Mouse (Mus musculus) erythroblast, embryonic 14.5 days (primary cell): ENCODE measurements around the gene Akain1. TPM values are rescaled to one million over a fixed set of nuclear protein-coding genes. Genes with fewer than 3 reads are reported as not detected.

ENCODE experiments used
- H3K27me3 ChIP-seq: 2 replicates; pipeline ENCODE4 v1.6.1; 2012; ENCODE audit warnings: inconsistent platforms; ENCODE audit not compliant: control insufficient read depth
- H3K36me3 ChIP-seq: 2 replicates; pipeline ENCODE4 v1.6.1; 2012; ENCODE audit warnings: mild to moderate bottlenecking, inconsistent platforms; ENCODE audit not compliant: control insufficient read depth
- H3K4me1 ChIP-seq: 2 replicates; pipeline ENCODE4 v1.6.1; 2012; ENCODE audit warnings: inconsistent platforms; ENCODE audit not compliant: control insufficient read depth
- H3K4me3 ChIP-seq: replicated peaks from 2 replicates; pipeline ENCODE3; 2012; ENCODE audit warnings: moderate library complexity, mild to moderate bottlenecking, inconsistent platforms
- H3K9me3 ChIP-seq: 2 replicates; pipeline ENCODE4 v1.6.1; 2012; ENCODE audit warnings: low read length, inconsistent platforms, mixed read lengths; ENCODE audit not compliant: control insufficient read depth
- GATA1 ChIP-seq: IDR thresholded peaks from 2 replicates; pipeline ENCODE4 v1.6.1; 2012; ENCODE audit warnings: low read length, inconsistent platforms, mixed read lengths
- TAL1 ChIP-seq: IDR thresholded peaks from 3 replicates; pipeline ENCODE4 v1.6.1; 2012; ENCODE audit warnings: low read length, inconsistent platforms, mixed read lengths
- polyA plus RNA-seq: library from polyadenylated mRNA; stranded (reverse); fragments of >175 nt; gene quantifications from 2 replicates; pipeline ENCODE4 v1.2.3, GENCODE M21; 2012

Akain1 gene
- polyA plus RNA-seq, 1 experiment = not detected

DNA sequence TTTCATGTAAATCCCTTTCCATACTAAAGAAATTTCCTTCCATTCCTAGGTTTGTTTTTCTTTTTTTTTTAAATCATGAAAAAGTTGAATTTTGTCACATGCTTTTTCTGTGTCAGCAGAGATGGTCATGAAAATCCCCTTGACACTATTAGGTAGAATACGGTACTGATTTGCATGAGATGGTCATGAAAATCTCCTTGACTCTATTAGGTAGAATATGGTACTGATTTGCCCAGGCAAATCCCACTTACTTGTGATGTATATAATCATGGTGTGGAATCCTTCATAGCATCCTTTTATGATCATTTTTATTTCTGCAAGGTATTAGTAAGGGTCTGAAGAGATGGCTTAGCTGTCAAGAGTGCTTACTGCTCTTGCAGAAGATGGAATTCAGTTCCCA, 17.5 kb upstream of the Akain1 start:
- Histone ChIP-seq H3K27me3 (no peaks in the 10 kb centered on the region), H3K9me3 (no peaks in the 10 kb centered on the region), H3K4me3 (no peak overlapping the region), H3K4me1 (peaks cover 22% of the 10 kb centered on the region), H3K36me3 (peaks cover 4% of the 10 kb centered on the region; the same call in 1 of the 2 replicates)
- TF ChIP-seq GATA1 = no peak
- TF ChIP-seq TAL1 = no peak

DNA sequence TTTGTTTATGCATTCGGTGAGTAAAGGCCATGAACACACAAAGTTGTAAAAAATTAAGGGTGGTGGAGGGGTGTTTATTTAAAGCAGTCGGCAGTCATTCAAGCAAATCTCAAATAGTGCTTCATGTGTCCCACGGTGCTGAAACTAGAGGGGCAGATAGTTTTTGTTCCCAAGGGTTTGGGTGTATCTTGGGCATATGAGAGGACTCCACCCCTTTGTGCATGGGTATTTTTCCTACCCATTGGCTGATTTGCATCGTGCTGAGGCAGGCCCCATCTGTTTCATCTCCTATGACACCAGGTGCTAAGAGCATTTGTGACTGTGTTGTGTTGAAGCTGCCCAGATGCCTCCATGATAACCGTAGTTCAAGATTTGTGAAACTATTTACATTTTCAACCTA, 1.3 kb upstream of the Akain1 start:
- H3K27me3 ChIP-seq = peaks cover 49% of the 10 kb centered on the region
- peaks cover 3% of the 10 kb centered on the region; the same call in 1 of the 2 replicates for H3K9me3 ChIP-seq
- peaks cover 8% of the 10 kb centered on the region; the same call in 1 of the 2 replicates for H3K4me1 ChIP-seq
- H3K36me3 ChIP-seq = no peaks in the 10 kb centered on the region
- TF ChIP-seq TAL1 = no peak
- H3K4me3 ChIP-seq = no peak overlapping the region

DNA sequence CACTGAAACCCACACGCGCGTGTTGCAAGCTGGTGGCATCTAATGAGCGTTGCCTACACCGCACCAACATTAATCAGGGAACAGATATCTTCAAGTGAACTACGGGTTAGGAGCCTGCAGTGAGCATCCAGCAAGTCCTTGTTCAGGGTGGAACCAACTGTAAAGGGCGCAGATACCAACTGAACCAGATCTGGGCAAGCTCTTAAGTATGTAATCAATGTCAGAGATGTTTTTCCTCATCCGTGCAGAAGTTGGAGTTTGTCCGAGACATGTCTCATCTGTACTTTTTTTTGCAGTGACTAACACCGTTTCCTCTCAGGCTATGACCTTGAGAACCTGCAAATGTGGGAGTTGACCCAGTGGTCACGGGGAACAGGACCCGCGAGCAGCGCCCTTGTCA, 640 bp upstream of the Akain1 start:
- peaks cover 3% of the 10 kb centered on the region; the same call in 1 of the 2 replicates for H3K9me3 ChIP-seq
- no peak overlapping the region for H3K4me3 ChIP-seq
- peaks cover 49% of the 10 kb centered on the region for H3K27me3 ChIP-seq

DNA sequence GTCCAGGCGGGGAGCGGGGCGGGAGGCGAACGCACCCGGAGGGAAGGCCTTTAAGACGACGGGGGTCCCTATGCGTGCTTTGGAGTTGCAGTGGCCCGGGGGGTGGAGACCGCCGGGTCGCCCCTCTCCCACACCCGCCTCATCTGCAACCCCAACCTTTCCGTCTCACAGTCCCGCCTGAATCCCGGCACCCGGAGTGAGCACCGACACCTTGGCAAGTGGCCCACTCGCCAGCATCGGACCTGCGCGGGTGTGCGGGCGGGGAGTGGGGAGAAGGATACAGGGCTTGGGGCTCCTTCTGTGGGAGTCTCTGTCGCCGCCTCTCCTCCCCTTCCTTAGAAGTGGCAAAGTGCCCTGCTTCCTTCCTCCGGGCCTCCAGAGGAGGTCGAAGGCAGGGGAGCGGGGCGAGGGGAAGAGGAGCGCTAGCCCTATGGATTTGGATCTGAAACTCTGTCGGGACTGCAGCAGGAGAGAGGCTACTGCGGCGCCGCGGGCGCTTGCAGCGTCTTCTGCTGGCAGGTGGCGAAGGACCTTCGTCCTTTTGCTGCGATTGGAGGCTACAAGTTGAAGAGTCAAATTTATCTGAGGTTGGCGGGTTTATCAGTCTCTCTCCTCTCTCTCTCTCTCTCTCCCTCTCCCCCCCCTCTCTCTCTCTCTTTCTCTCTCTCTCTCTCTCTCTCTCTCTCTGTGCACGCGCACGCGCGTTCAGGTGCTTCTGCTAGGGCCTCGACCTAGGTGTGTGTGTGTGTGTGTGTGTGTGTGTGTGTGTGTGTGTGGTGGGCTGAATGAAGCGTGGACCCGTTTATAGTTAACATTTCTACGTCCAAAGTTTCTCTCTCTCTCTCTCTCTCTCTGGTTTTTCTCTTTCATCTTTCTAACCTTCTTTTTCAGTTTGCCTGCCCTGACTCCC, 700 bp downstream of the Akain1 start:
- TF ChIP-seq GATA1 = no peak
- no peak for TF ChIP-seq TAL1
- Histone ChIP-seq H3K4me1 (peaks cover 8% of the 10 kb centered on the region; the same call in 1 of the 2 replicates), H3K9me3 (no peaks in the 10 kb centered on the region; the same call in 1 of the 2 replicates), H3K4me3 (no peak overlapping the region), H3K27me3 (peaks cover 47% of the 10 kb centered on the region), H3K36me3 (no peaks in the 10 kb centered on the region)

More for the DNA sequence above, 640 bp upstream of the Akain1 start:
- TF ChIP-seq GATA1 (no peak), TAL1 (no peak)
- Histone ChIP-seq H3K36me3 (no peaks in the 10 kb centered on the region), H3K4me1 (peaks cover 8% of the 10 kb centered on the region; the same call in 1 of the 2 replicates)

DNA sequence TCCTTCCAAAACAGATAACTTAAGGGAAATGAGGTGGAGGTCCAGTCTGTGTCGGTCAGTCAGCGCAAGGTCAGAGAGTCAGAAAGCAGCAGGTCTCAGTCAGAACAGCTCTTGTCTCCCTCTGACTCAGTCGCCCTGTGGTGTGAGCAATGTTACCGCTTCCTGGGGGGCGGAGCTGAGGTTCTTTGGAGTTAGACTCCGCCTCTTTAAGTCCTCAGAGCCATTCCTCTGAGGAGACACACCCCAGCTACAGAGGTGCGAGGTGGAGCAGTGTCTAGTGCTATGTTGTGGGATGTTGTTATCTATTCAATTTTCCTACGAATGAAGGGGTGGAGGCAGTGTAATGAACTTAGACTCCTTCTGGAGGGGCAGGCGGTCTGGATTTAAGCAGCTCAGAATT, 1.9 kb downstream of the Akain1 start:
- H3K27me3 ChIP-seq = peaks cover 47% of the 10 kb centered on the region
- peaks cover 8% of the 10 kb centered on the region; the same call in 1 of the 2 replicates for H3K4me1 ChIP-seq
- no peaks in the 10 kb centered on the region for H3K36me3 ChIP-seq
- no peak overlapping the region for H3K4me3 ChIP-seq
- H3K9me3 ChIP-seq = no peaks in the 10 kb centered on the region; the same call in 1 of the 2 replicates
- TF ChIP-seq TAL1 = no peak
- TF ChIP-seq GATA1 = no peak

DNA sequence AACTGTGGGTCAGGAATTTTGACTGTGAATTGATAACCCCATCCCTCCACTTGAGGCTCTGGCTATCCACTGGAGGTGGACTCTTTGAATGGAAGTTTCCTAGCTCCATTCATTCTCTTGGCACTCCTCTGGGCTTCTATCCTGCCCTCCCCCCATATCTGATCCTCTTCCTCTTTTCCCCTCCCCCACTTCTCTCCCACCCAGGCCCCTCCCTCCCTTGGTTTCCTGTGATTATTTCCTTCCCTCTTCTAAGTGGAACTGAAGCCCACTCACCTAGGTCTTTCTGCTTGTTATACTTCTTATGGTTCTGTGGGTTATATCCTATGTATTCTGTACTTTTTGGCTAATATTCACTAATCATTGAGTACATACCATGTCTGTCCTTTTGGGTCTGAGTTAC, 9.6 kb downstream of the Akain1 start:
- TF ChIP-seq TAL1 (no peak), GATA1 (no peak)
- Histone ChIP-seq H3K9me3 (no peaks in the 10 kb centered on the region), H3K36me3 (no peaks in the 10 kb centered on the region), H3K27me3 (no peaks in the 10 kb centered on the region), H3K4me3 (no peak overlapping the region), H3K4me1 (no peaks in the 10 kb centered on the region)

DNA sequence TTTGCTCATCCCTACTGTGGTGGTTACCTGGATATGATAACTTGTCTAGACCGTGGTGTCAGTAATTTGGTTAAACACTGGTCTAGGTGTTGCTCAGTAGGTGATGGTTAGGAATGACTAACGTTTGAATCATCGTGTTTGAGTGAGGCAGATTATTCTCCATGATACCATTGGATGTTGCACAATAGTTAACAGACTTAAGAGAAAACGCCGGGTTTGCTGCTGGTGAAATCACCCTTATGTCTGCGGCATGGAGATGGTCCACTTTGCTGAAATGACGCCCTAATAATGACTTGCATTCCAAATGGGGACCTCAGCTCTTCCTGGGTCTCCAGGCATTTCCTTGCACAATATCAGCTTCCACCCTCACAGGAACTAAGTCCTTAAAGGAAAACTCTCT, 22.6 kb downstream of the Akain1 start:
- TF ChIP-seq TAL1 (no peak), GATA1 (no peak)
- Histone ChIP-seq H3K4me1 (no peaks in the 10 kb centered on the region), H3K36me3 (no peaks in the 10 kb centered on the region), H3K9me3 (no peaks in the 10 kb centered on the region), H3K4me3 (no peak overlapping the region), H3K27me3 (no peaks in the 10 kb centered on the region)

DNA sequence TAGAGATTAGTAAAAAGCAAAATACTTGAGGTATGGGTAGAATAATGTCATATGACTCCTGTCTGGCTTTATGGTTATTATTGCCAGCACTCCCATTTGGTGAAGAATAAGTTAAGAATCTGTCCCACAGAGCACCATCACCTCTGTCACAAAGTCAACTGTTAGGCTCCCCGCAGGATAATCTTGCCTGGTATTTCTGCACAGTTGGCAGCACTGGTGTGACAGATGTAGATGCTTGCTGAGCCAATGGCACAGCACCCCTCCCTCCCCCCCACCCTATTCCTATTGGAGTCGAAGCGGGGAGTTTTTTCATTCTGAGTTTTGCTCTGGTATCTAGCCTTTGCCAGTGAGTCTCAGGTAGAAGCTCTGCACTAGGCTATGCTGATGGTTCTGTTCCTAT, 23.9 kb downstream of the Akain1 start:
- no peaks in the 10 kb centered on the region for H3K9me3 ChIP-seq
- H3K27me3 ChIP-seq = no peaks in the 10 kb centered on the region
- no peaks in the 10 kb centered on the region for H3K4me1 ChIP-seq
- TF ChIP-seq GATA1 (no peak), TAL1 (no peak)
- no peaks in the 10 kb centered on the region for H3K36me3 ChIP-seq
- no peak overlapping the region for H3K4me3 ChIP-seq

DNA sequence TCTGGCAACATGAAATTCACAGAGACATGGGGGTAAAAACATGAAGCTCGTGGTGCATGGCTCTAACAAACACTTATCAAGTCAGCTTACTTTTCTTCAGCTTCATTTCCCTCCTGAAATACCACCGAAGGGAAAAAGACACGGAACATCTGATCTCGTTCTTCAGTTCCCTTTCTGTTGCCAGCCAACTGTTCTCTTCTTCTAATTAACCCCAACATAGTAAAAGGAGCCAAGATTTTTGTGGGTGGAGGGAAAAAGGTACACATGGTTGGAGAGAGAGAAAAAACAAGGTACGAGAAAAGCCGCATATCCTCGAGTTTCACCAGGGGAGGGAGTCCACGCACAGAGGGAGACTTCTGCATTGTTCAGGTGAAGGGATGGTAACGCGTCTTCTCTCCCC, 32.0 kb downstream of the Akain1 start:
- Histone ChIP-seq H3K27me3 (no peaks in the 10 kb centered on the region), H3K36me3 (no peaks in the 10 kb centered on the region), H3K9me3 (no peaks in the 10 kb centered on the region; the same call in 1 of the 2 replicates), H3K4me3 (no peak overlapping the region), H3K4me1 (peaks cover 3% of the 10 kb centered on the region; the same call in 1 of the 2 replicates)
- no peak for TF ChIP-seq GATA1
- TF ChIP-seq TAL1 = no peak
